ENCODE assay signal across 14 mouse cellular contexts in the genomic region with DNA sequence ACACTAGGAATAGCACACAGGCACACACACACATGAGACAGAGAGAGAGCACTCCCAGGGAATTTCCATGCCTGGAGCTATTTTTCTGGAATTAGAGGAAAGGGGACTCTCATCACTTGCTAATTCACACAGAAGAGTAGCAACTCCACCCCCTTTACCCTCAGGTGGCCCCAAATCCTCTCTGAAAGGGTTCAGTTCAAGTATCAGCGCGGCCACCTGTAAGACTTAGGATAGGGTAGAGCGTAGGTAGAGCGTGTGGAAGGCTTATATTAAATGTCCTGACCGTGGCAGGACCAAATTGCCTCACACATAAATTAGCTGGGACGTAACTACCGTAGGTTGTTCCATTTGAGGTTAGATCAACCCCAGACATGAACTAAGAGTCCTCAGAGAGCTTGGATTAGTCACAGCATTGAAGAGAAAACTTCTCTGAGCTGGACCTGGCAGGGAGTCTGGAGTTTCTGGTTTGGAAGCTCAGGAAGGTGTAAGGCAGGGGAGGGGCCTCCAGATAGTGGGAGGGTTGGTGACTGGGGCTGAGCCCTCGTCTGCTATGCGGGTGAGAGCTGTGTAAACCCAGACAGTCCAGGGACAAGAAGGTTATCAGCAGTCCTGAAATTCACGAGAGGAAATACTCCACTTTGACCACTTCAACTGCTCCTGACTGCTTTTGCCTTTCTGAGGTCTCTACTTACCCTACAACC. TPM values are rescaled to one million over a fixed set of nuclear protein-coding genes. Genes with fewer than 3 reads are reported as not detected.
A peak's percentile ranks its signal among the peaks of the same experiment; 100 is the strongest.
DNase-seq lines count a peak whose midpoint lies in the region; ATAC-seq and TF ChIP-seq lines count a peak whose summit lies in the region.
"Had no signal": no experiment of that assay in that cellular context is flagged by ENCODE, and none has a peak within 500 bp of the region (broad histone marks: within the 10 kb centered on the region; RNA-seq: fewer than 3 reads in every experiment).

No protein-coding gene starts in this region.

- no peak for ATAC-seq in forebrain, embryonic 13.5 days
- no peak for ATAC-seq in forebrain, embryonic 15.5 days (replicated peaks)
- peak; percentile 27; the same call in 1 of the 2 replicates for ATAC-seq in neural tube, embryonic 15.5 days (ENCODE audit: low FRiP score)
- ATAC-seq in lung, embryonic 14.5 days (ENCODE audit: insufficient read depth), result peak; percentile 84

- intact Hi-C loops in left cerebral cortex, adult 2 months (cut with DNase I), result no loop called here

- no peaks in the 10 kb centered on the region for H3K4me1 ChIP-seq in forebrain, embryonic 13.5 days
- no peaks in the 10 kb centered on the region for H3K4me1 ChIP-seq in forebrain, embryonic 15.5 days
- no peaks in the 10 kb centered on the region for H3K4me1 ChIP-seq in neural tube, embryonic 15.5 days
- H3K4me1 ChIP-seq in lung, embryonic 14.5 days (ENCODE audit: insufficient read depth), result no peaks in the 10 kb centered on the region; the same call in 1 of the 2 replicates

- no peak for DNase-seq in neural tube, embryonic 10.5 days (ENCODE audit: extremely low spot score, low spot score)
- DNase-seq in lung, embryonic 14.5 days, result peak; percentile 38
- no peak for DNase-seq in left cerebral cortex, adult 2 months (ENCODE audit: extremely low spot score in 1 of 2, low spot score in 2 of 2)
- no peak for DNase-seq in MN1 (ENCODE audit: low spot score)
- no peak for DNase-seq in adrenal gland, adult 2 months
- DNase-seq: cerebellum, adult 9-11 months; heart, postnatal 14 days; midbrain, embryonic 14.5 days; thymus, postnatal 14 days had no signal

- H3K27ac ChIP-seq in forebrain, embryonic 13.5 days, result no peak overlapping the region
- no peak overlapping the region for H3K27ac ChIP-seq in forebrain, embryonic 15.5 days (replicated peaks)
- H3K27ac ChIP-seq in neural tube, embryonic 15.5 days (replicated peaks), result no peak overlapping the region
- peak overlapping the region; percentile 42; the same call in 1 of the 2 replicates for H3K27ac ChIP-seq in lung, embryonic 14.5 days (ENCODE audit: low read depth)
- no peak overlapping the region for H3K27ac ChIP-seq in left cerebral cortex, adult 2 months

- no peak overlapping the region for H3K4me2 ChIP-seq in forebrain, embryonic 13.5 days
- no peak overlapping the region for H3K4me2 ChIP-seq in forebrain, embryonic 15.5 days (replicated peaks)
- H3K4me2 ChIP-seq in neural tube, embryonic 15.5 days, result no peak overlapping the region
- H3K4me2 ChIP-seq in lung, embryonic 14.5 days, result no peak overlapping the region

- TF ChIP-seq CTCF in lung, embryonic 14.5 days (IDR thresholded peaks at IDR 0.05; ENCODE audit: low read depth), result no peak
- TF ChIP-seq CTCF in left cerebral cortex, adult 2 months (IDR thresholded peaks at IDR 0.05), result no peak

- peaks cover 67% of the 10 kb centered on the region for H3K36me3 ChIP-seq in forebrain, embryonic 13.5 days (ENCODE audit: poor library complexity, severe bottlenecking)
- peaks cover 53% of the 10 kb centered on the region for H3K36me3 ChIP-seq in forebrain, embryonic 15.5 days
- peaks cover 71% of the 10 kb centered on the region for H3K36me3 ChIP-seq in neural tube, embryonic 15.5 days
- H3K36me3 ChIP-seq in lung, embryonic 14.5 days (ENCODE audit: insufficient read depth), result peaks cover 42% of the 10 kb centered on the region

- no peaks in the 10 kb centered on the region for H3K9me3 ChIP-seq in forebrain, embryonic 13.5 days (replicated peaks)
- no peaks in the 10 kb centered on the region for H3K9me3 ChIP-seq in forebrain, embryonic 15.5 days
- no peaks in the 10 kb centered on the region for H3K9me3 ChIP-seq in neural tube, embryonic 15.5 days (replicated peaks)
- no peaks in the 10 kb centered on the region for H3K9me3 ChIP-seq in lung, embryonic 14.5 days (ENCODE audit: low read depth, low read length)

- 23% methylated on average over 10 of the region's 10 CpGs for WGBS in forebrain, embryonic 13.5 days
- WGBS in forebrain, embryonic 15.5 days, result 27% methylated on average over 10 of the region's 10 CpGs
- WGBS in neural tube, embryonic 15.5 days, result 44% methylated on average over 10 of the region's 10 CpGs
- WGBS in lung, embryonic 14.5 days, result 21% methylated on average over 10 of the region's 10 CpGs

- no peak overlapping the region for H3K4me3 ChIP-seq in forebrain, embryonic 13.5 days
- no peak overlapping the region for H3K4me3 ChIP-seq in forebrain, embryonic 15.5 days
- no peak overlapping the region for H3K4me3 ChIP-seq in neural tube, embryonic 15.5 days (replicated peaks)
- no peak overlapping the region for H3K4me3 ChIP-seq in lung, embryonic 14.5 days (ENCODE audit: low read depth, low read length)
- no peak overlapping the region for H3K4me3 ChIP-seq in left cerebral cortex, adult 2 months

- no peaks in the 10 kb centered on the region for H3K27me3 ChIP-seq in forebrain, embryonic 13.5 days
- no peaks in the 10 kb centered on the region for H3K27me3 ChIP-seq in forebrain, embryonic 15.5 days
- no peaks in the 10 kb centered on the region for H3K27me3 ChIP-seq in neural tube, embryonic 15.5 days (replicated peaks)
- H3K27me3 ChIP-seq in lung, embryonic 14.5 days (ENCODE audit: insufficient read depth, low read length), result no peaks in the 10 kb centered on the region

- H3K9ac ChIP-seq in forebrain, embryonic 13.5 days, result 0 out of 2 replicates have a peak overlapping the region, but pooled peaks have one; percentile 5
- no peak overlapping the region for H3K9ac ChIP-seq in forebrain, embryonic 15.5 days (replicated peaks)
- no peak overlapping the region for H3K9ac ChIP-seq in neural tube, embryonic 15.5 days (replicated peaks)
- no peak overlapping the region for H3K9ac ChIP-seq in lung, embryonic 14.5 days

RNA-seq across cellular contexts. Expression of gene Slc39a2, which starts 0.6 kb away (rescaled TPM):
- 1.3 and 1.5 TPM in 2 replicates for polyA plus RNA-seq in forebrain, embryonic 13.5 days (2015; fragmentation: Nextera tagmentation; extraction: Ambion mirVana)
- polyA plus RNA-seq in forebrain, embryonic 15.5 days (2015; fragmentation: Nextera tagmentation; extraction: Ambion mirVana), result 1.8 and 1.9 TPM in 2 replicates
- 1.5 and 2.0 TPM in 2 replicates for polyA plus RNA-seq in neural tube, embryonic 15.5 days (2015; fragmentation: Nextera tagmentation; extraction: Ambion mirVana)
- 0.07 and 0.42 TPM in 2 replicates for polyA plus RNA-seq in lung, embryonic 14.5 days (2014; fragmentation: Nextera tagmentation; extraction: Ambion mirVana)
- 10 to 100 TPM in 1 of 2 experiments, 1 to 10 TPM in 1; 6.3 to 10.0 TPM for total RNA-seq in left cerebral cortex, adult 2 months (2021)
- total RNA-seq in adrenal gland, adult 2 months (2021), result under 1 TPM; 0.45 to 0.58 TPM
- polyA plus RNA-seq in adrenal gland, adult 2 months (2012; rRNA removed), result 0.48 and 0.61 TPM in 2 replicates

RNA-seq across cellular contexts. Expression of gene Mettl17, which starts 8.6 kb away (rescaled TPM):
- polyA plus RNA-seq in forebrain, embryonic 13.5 days (2015; fragmentation: Nextera tagmentation; extraction: Ambion mirVana), result 60.5 and 76.5 TPM in 2 replicates
- 85.5 and 85.7 TPM in 2 replicates for polyA plus RNA-seq in forebrain, embryonic 15.5 days (2015; fragmentation: Nextera tagmentation; extraction: Ambion mirVana)
- 83.5 and 90.9 TPM in 2 replicates for polyA plus RNA-seq in neural tube, embryonic 15.5 days (2015; fragmentation: Nextera tagmentation; extraction: Ambion mirVana)
- 32.4 and 38.4 TPM in 2 replicates for polyA plus RNA-seq in lung, embryonic 14.5 days (2014; fragmentation: Nextera tagmentation; extraction: Ambion mirVana)
- 10 to 100 TPM; 28.8 to 35.2 TPM for total RNA-seq in left cerebral cortex, adult 2 months (2021)
- 10 to 100 TPM; 31.0 to 33.4 TPM for total RNA-seq in adrenal gland, adult 2 months (2021)
- polyA plus RNA-seq in adrenal gland, adult 2 months (2012; rRNA removed), result 48.8 and 99.4 TPM in 2 replicates

RNA-seq across cellular contexts. Expression of gene Ndrg2, which starts 20.7 kb away (rescaled TPM):
- 98.2 and 99.0 TPM in 2 replicates for polyA plus RNA-seq in forebrain, embryonic 13.5 days (2015; fragmentation: Nextera tagmentation; extraction: Ambion mirVana)
- 152 TPM in 2 replicates for polyA plus RNA-seq in forebrain, embryonic 15.5 days (2015; fragmentation: Nextera tagmentation; extraction: Ambion mirVana)
- 268 and 281 TPM in 2 replicates for polyA plus RNA-seq in neural tube, embryonic 15.5 days (2015; fragmentation: Nextera tagmentation; extraction: Ambion mirVana)
- 22.7 and 24.0 TPM in 2 replicates for polyA plus RNA-seq in lung, embryonic 14.5 days (2014; fragmentation: Nextera tagmentation; extraction: Ambion mirVana)
- total RNA-seq in left cerebral cortex, adult 2 months (2021), result 100 to 1,000 TPM; 793 to 811 TPM
- 100 to 1,000 TPM; 223 to 343 TPM for total RNA-seq in adrenal gland, adult 2 months (2021)
- 390 and 417 TPM in 2 replicates for polyA plus RNA-seq in adrenal gland, adult 2 months (2012; rRNA removed)

RNA-seq across cellular contexts. Expression of gene Tppp2, which starts 25.0 kb away (rescaled TPM):
- polyA plus RNA-seq in forebrain, embryonic 13.5 days (2015; fragmentation: Nextera tagmentation; extraction: Ambion mirVana), result not detected in 2 replicates
- not detected in 2 replicates for polyA plus RNA-seq in forebrain, embryonic 15.5 days (2015; fragmentation: Nextera tagmentation; extraction: Ambion mirVana)
- not detected in 2 replicates for polyA plus RNA-seq in neural tube, embryonic 15.5 days (2015; fragmentation: Nextera tagmentation; extraction: Ambion mirVana)
- not detected in 2 replicates for polyA plus RNA-seq in lung, embryonic 14.5 days (2014; fragmentation: Nextera tagmentation; extraction: Ambion mirVana)
- not detected for total RNA-seq in left cerebral cortex, adult 2 months (2021)
- total RNA-seq in adrenal gland, adult 2 months (2021), result not detected
- polyA plus RNA-seq in adrenal gland, adult 2 months (2012; rRNA removed), result not detected in 2 replicates
- total RNA-seq: heart, postnatal 14 days had no signal
- polyA plus RNA-seq: large intestine, adult 2 months; limb, embryonic 11.5 days; midbrain, embryonic 14.5 days had no signal

RNA-seq across cellular contexts. Expression of gene Rnase13, which starts 29.3 kb away (rescaled TPM):
- not detected in 2 replicates for polyA plus RNA-seq in forebrain, embryonic 13.5 days (2015; fragmentation: Nextera tagmentation; extraction: Ambion mirVana)
- not detected in 2 replicates for polyA plus RNA-seq in forebrain, embryonic 15.5 days (2015; fragmentation: Nextera tagmentation; extraction: Ambion mirVana)
- not detected in 2 replicates for polyA plus RNA-seq in neural tube, embryonic 15.5 days (2015; fragmentation: Nextera tagmentation; extraction: Ambion mirVana)
- not detected in 2 replicates for polyA plus RNA-seq in lung, embryonic 14.5 days (2014; fragmentation: Nextera tagmentation; extraction: Ambion mirVana)
- not detected for total RNA-seq in left cerebral cortex, adult 2 months (2021)
- not detected for total RNA-seq in adrenal gland, adult 2 months (2021)
- not detected in 2 replicates for polyA plus RNA-seq in adrenal gland, adult 2 months (2012; rRNA removed)
- total RNA-seq: heart, postnatal 14 days had no signal
- polyA plus RNA-seq: large intestine, adult 2 months; limb, embryonic 11.5 days; midbrain, embryonic 14.5 days had no signal

Comparison
In these comparisons a context has a peak if more than half of its experiments do, and no peak if none do; other contexts are left out.
1. ATAC-seq: peak in neural tube, embryonic 15.5 days (single experiment) and lung, embryonic 14.5 days (single experiment); none in forebrain, embryonic 13.5 days (single experiment) and forebrain, embryonic 15.5 days (single experiment).